Mouse (Mus musculus) cerebellum, postnatal 25 days (tissue): ENCODE results near the gene Calhm3.

Experiments
- DNase-seq, 2 experiments: peaks; one replicate each; pipeline ENCODE4 v3.0.0; 2021; ENCODE audit warnings: mixed read lengths in 2 of 2

Gene Calhm3

DNA sequence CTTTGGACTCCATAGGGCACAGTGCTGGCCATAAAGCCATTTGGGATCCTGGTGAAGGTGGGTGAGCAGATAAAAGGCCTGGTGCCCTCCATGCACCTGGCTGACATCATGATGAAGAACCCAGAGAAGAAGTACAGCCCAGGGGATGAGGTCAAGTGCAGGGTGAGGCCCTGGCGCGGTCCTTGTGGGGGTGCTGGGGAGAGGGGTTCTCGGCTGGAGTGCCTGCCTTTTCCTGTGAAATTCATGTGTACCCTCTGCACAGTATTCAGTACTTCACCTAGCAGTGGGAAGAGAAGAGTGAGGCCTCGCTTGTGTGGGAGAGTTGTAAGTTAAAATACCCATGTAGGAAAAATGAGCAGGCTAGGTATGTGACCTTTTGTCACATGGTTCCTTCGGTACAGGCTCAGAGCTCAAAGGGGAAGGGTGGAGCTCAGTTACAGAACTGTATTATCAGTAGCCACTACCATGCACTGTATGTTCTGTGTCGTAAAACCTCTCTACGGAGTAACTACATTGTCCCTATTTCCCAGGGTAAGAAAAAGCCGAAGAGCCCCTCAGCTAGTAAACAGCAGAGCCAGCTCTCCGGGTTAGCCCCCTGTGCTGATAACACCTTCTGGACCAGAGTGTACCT, 52.8 kb downstream of the Calhm3 start:
- DNase-seq = no peak
